Mouse (Mus musculus): ENCODE results near the gene Gm17349. TPM values are rescaled to one million over a fixed set of nuclear protein-coding genes. Genes with fewer than 3 reads are reported as not detected.
A peak's percentile ranks its signal among the peaks of the same experiment; 100 is the strongest.

Gm17349 gene
- polyA plus RNA-seq, 1 experiment from 2014 or later: not detected

- Histone ChIP-seq H3K36me3 (peaks cover 68% of the 10 kb centered on the region), H3K4me1 (peaks cover 48% of the 10 kb centered on the region), H3K4me2 (no peak overlapping the region), H3K9me3 (no peaks in the 10 kb centered on the region), H3K4me3 (no peak overlapping the region), H3K27me3 (replicated peaks) (no peaks in the 10 kb centered on the region), H3K27ac (replicated peaks) (no peak overlapping the region), H3K9ac (no peak overlapping the region)
- 89% methylated on average over 12 of the region's 12 CpGs for WGBS
- no peak for ATAC-seq (ENCODE audit: extremely low read depth, insufficient number of reproducible peaks, low FRiP score, low TSS enrichment)
These were observed 11.5 kb upstream of the Gm17349 start for GRCm38 (mm10) chr15:99716814-99717213.

- Histone ChIP-seq H3K9ac (no peak overlapping the region), H3K4me2 (no peak overlapping the region), H3K9me3 (no peaks in the 10 kb centered on the region), H3K4me3 (no peak overlapping the region), H3K36me3 (peaks cover 70% of the 10 kb centered on the region), H3K27me3 (replicated peaks) (no peaks in the 10 kb centered on the region), H3K4me1 (peaks cover 46% of the 10 kb centered on the region), H3K27ac (replicated peaks) (no peak overlapping the region)
- ATAC-seq (ENCODE audit: extremely low read depth, insufficient number of reproducible peaks, low FRiP score, low TSS enrichment): no peak
- WGBS: 63% methylated on average over 11 of the region's 11 CpGs
These were observed 10.9 kb upstream of the Gm17349 start for GRCm38 (mm10) chr15:99715982-99716746.

- no peak for ATAC-seq (ENCODE audit: extremely low read depth, insufficient number of reproducible peaks, low FRiP score, low TSS enrichment)
- WGBS: 76% methylated on average over 13 of the region's 13 CpGs
- 0 out of 2 replicates have a peak overlapping the region, but pooled peaks have one; percentile 90 for H3K27ac ChIP-seq (replicated peaks)
These were observed 10.1 kb upstream of the Gm17349 start for GRCm38 (mm10) chr15:99715361-99715865.

GRCm38 (mm10) chr15:99714858-99715257, 9.6 kb upstream of the Gm17349 start:
- 43% methylated on average over 7 of the region's 7 CpGs for WGBS
- ATAC-seq (ENCODE audit: extremely low read depth, insufficient number of reproducible peaks, low FRiP score, low TSS enrichment): no peak; the same call in 1 of the 2 replicates
- peak overlapping the region; percentile 90 for H3K27ac ChIP-seq (replicated peaks)

More at GRCm38 (mm10) chr15:99715361-99715865, 10.1 kb upstream of the Gm17349 start:
- peaks cover 46% of the 10 kb centered on the region for H3K4me1 ChIP-seq
- H3K27me3 ChIP-seq (replicated peaks): no peaks in the 10 kb centered on the region
- H3K9me3 ChIP-seq: no peaks in the 10 kb centered on the region
- H3K36me3 ChIP-seq: peaks cover 71% of the 10 kb centered on the region
- no peak overlapping the region for H3K9ac ChIP-seq
- no peak overlapping the region for H3K4me2 ChIP-seq
- no peak overlapping the region for H3K4me3 ChIP-seq

GRCm38 (mm10) chr15:99714206-99714605, 8.9 kb upstream of the Gm17349 start:
- Histone ChIP-seq H3K27me3 (replicated peaks) (no peaks in the 10 kb centered on the region), H3K4me1 (peaks cover 46% of the 10 kb centered on the region), H3K4me2 (no peak overlapping the region), H3K9me3 (no peaks in the 10 kb centered on the region), H3K4me3 (no peak overlapping the region), H3K27ac (replicated peaks) (peak overlapping the region; percentile 90), H3K36me3 (peaks cover 81% of the 10 kb centered on the region), H3K9ac (peak overlapping the region; percentile 62)
- ATAC-seq (ENCODE audit: extremely low read depth, insufficient number of reproducible peaks, low FRiP score, low TSS enrichment): no peak
- WGBS: 48% methylated on average over 4 of the region's 4 CpGs

More at GRCm38 (mm10) chr15:99714858-99715257, 9.6 kb upstream of the Gm17349 start:
- H3K4me1 ChIP-seq: peaks cover 46% of the 10 kb centered on the region
- no peaks in the 10 kb centered on the region for H3K9me3 ChIP-seq
- no peak overlapping the region for H3K4me2 ChIP-seq
- no peak overlapping the region for H3K4me3 ChIP-seq
- H3K9ac ChIP-seq: no peak overlapping the region
- no peaks in the 10 kb centered on the region for H3K27me3 ChIP-seq (replicated peaks)
- peaks cover 75% of the 10 kb centered on the region for H3K36me3 ChIP-seq

- H3K4me3 ChIP-seq: no peak overlapping the region
- peak overlapping the region; percentile 62 for H3K9ac ChIP-seq
- H3K27me3 ChIP-seq (replicated peaks): no peaks in the 10 kb centered on the region
- no peaks in the 10 kb centered on the region for H3K9me3 ChIP-seq
- no peak for ATAC-seq (ENCODE audit: extremely low read depth, insufficient number of reproducible peaks, low FRiP score, low TSS enrichment)
- H3K4me1 ChIP-seq: peaks cover 46% of the 10 kb centered on the region
- 72% methylated on average over 3 of the region's 3 CpGs for WGBS
- H3K27ac ChIP-seq (replicated peaks): peak overlapping the region; percentile 90
- H3K36me3 ChIP-seq: peaks cover 82% of the 10 kb centered on the region
- H3K4me2 ChIP-seq: no peak overlapping the region
These were observed 8.3 kb upstream of the Gm17349 start for GRCm38 (mm10) chr15:99713569-99713968.

GRCm38 (mm10) chr15:99712666-99713559, 7.6 kb upstream of the Gm17349 start:
- no peak overlapping the region for H3K4me2 ChIP-seq
- no peaks in the 10 kb centered on the region for H3K9me3 ChIP-seq
- H3K4me3 ChIP-seq: no peak overlapping the region
- H3K4me1 ChIP-seq: peaks cover 46% of the 10 kb centered on the region
- ATAC-seq (ENCODE audit: extremely low read depth, insufficient number of reproducible peaks, low FRiP score, low TSS enrichment): no peak
- H3K27ac ChIP-seq (replicated peaks): peak overlapping the region; percentile 90
- peaks cover 82% of the 10 kb centered on the region for H3K36me3 ChIP-seq
- no peaks in the 10 kb centered on the region for H3K27me3 ChIP-seq (replicated peaks)
- peak overlapping the region; percentile 62 for H3K9ac ChIP-seq
- 61% methylated on average over 13 of the region's 13 CpGs for WGBS

GRCm38 (mm10) chr15:99711491-99711890, 6.2 kb upstream of the Gm17349 start:
- H3K4me1 ChIP-seq: peaks cover 39% of the 10 kb centered on the region
- H3K4me3 ChIP-seq: no peak overlapping the region
- no peaks in the 10 kb centered on the region for H3K27me3 ChIP-seq (replicated peaks)
- H3K9me3 ChIP-seq: no peaks in the 10 kb centered on the region
- WGBS: 75% methylated on average over 3 of the region's 3 CpGs
- no peak overlapping the region for H3K9ac ChIP-seq
- no peak overlapping the region for H3K4me2 ChIP-seq
- no peak overlapping the region for H3K27ac ChIP-seq (replicated peaks)
- peaks cover 96% of the 10 kb centered on the region for H3K36me3 ChIP-seq
- no peak for ATAC-seq (ENCODE audit: extremely low read depth, insufficient number of reproducible peaks, low FRiP score, low TSS enrichment)

GRCm38 (mm10) chr15:99710221-99711190, 5.2 kb upstream of the Gm17349 start:
- H3K4me3 ChIP-seq: no peak overlapping the region
- ATAC-seq (ENCODE audit: extremely low read depth, insufficient number of reproducible peaks, low FRiP score, low TSS enrichment): no peak
- H3K36me3 ChIP-seq: peaks cover 97% of the 10 kb centered on the region
- H3K27me3 ChIP-seq (replicated peaks): no peaks in the 10 kb centered on the region
- H3K4me2 ChIP-seq: no peak overlapping the region
- peaks cover 37% of the 10 kb centered on the region for H3K4me1 ChIP-seq
- H3K27ac ChIP-seq (replicated peaks): no peak overlapping the region
- H3K9ac ChIP-seq: no peak overlapping the region
- 81% methylated on average over 10 of the region's 10 CpGs for WGBS
- H3K9me3 ChIP-seq: no peaks in the 10 kb centered on the region

- Histone ChIP-seq H3K4me3 (no peak overlapping the region), H3K36me3 (peaks cover 89% of the 10 kb centered on the region)
- WGBS: 88% methylated on average over 13 of the region's 13 CpGs
These were observed 2.9 kb upstream of the Gm17349 start for GRCm38 (mm10) chr15:99708176-99708575.

More at GRCm38 (mm10) chr15:99708176-99708575, 2.9 kb upstream of the Gm17349 start:
- no peaks in the 10 kb centered on the region for H3K9me3 ChIP-seq
- H3K27ac ChIP-seq (replicated peaks): no peak overlapping the region
- ATAC-seq (ENCODE audit: extremely low read depth, insufficient number of reproducible peaks, low FRiP score, low TSS enrichment): no peak
- H3K27me3 ChIP-seq (replicated peaks): no peaks in the 10 kb centered on the region
- H3K9ac ChIP-seq: no peak overlapping the region
- no peak overlapping the region for H3K4me2 ChIP-seq
- peaks cover 37% of the 10 kb centered on the region for H3K4me1 ChIP-seq
